Mouse (Mus musculus) spleen, adult 2 months (tissue): ENCODE measurements around the gene Pom121l2.

Experiments used
- CTCF ChIP-seq: fragments of 200-500 bp; IDR thresholded peaks from 2 replicates; pipeline ENCODE4 v1.5.1; 2011; ENCODE audit warnings: mild to moderate bottlenecking, inconsistent platforms; ENCODE audit not compliant: insufficient read depth, insufficient read length, insufficient replicate concordance; ENCODE audit errors: extremely low read depth
- POLR2A ChIP-seq: fragments of 200-500 bp; IDR thresholded peaks from 2 replicates; pipeline ENCODE4 v1.6.1; 2011; ENCODE audit warnings: low read depth, low read length, inconsistent platforms

DNA sequence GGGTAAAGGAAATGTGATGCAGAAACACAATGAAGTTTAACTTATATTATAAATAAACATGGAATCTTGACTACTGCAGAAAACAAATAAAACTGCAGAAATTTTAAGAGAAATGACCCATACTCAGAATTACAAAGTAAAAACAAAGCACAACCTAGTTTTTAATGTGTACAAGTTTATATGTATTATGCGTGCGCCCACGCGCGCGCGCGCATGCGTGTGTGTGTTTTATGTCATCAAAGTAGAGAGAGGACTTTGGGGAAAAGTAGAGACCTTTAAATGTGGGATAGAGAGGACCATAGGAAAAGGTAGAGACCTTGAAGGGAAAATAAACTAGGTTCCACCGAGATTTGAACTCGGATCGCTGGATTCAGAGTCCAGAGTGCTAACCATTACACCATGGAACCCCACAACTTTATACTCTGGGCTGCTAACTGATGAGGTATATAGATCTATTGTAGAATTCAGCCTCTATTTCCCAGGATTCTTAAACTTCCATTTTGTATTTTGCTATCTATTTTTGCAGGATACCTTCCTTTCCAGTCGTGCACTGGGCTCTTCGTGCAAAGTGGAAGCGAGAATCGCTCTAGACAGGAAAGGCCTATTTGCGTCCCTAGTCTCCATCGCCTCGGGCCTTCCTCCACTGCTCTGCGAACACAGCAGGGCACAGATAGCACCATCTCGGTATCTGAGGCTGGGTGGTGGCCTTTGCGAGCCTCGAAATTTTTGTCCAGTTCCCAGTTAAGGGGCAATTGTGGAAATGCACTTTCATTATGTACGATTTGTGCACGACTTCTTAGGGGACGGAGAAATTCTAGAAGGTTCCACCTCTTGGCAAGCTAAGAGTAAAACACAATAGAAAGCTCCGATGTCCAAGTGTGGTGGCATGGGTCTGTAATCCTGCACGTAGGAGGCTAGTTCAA lies 47.1 kb upstream of the Pom121l2 start:
- no peak for TF ChIP-seq POLR2A
- no peak for TF ChIP-seq CTCF
